Mouse (Mus musculus) megakaryocyte, embryonic 14.5 days (primary cell): ENCODE results near the gene Panx1.

ENCODE experiments used
- FLI1 ChIP-seq: IDR thresholded peaks from 2 replicates; pipeline ENCODE4 v1.6.1; 2012; ENCODE audit warnings: low read length, inconsistent platforms, mixed read lengths
- GATA1 ChIP-seq: IDR thresholded peaks from 3 replicates; pipeline ENCODE4 v1.6.1; 2012; ENCODE audit warnings: mixed read lengths, low read length, inconsistent platforms, borderline replicate concordance

DNA sequence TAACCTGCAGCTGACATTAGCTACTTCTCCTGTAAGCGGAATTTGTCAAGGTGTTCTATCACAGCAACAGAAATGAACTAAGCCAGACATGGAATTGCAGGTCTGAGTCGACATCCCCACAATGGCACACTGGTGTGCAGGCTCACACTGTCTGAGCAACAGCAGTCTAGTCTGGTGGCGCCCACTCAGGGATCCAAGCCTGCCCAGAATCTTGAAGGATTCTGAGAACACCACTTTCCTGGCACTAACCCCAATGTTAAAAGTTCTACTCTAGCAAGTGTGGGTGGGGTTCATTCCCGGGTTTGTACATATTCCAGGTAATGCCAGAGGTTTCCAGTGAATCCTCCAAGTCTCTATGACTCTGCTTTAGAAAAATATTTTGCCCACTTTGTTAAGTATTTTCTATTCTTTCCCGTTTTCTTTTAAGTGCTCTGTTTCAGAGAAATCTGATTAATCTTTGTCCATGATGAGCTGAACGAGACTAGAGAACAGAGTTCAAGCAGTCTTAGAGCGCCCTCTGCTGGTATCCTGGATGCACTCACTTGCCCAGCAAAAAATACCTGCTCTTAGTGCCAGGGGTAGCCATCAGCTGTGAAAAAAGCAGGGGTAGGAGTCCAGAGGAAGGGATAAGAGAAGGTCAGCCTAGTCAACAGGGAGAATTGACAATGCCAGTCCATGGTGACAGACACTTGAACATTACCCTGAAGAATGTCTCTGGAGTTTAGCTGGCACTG is 29.9 kb downstream of the Panx1 start:
- TF ChIP-seq GATA1 (no peak), FLI1 (no peak)
